Mouse (Mus musculus) testis, postnatal 14 days (tissue): ENCODE data around the gene Dhx40.
"Not testable (repeated sequence)": the region's sequence is repeated elsewhere in the genome, so short reads cannot be mapped to it uniquely, and the experiment has no call there.

Experiments
- DNase-seq: peaks from one replicate; pipeline ENCODE4 v3.0.0; 2021; ENCODE audit warnings: low spot score

Gene Dhx40

DNA sequence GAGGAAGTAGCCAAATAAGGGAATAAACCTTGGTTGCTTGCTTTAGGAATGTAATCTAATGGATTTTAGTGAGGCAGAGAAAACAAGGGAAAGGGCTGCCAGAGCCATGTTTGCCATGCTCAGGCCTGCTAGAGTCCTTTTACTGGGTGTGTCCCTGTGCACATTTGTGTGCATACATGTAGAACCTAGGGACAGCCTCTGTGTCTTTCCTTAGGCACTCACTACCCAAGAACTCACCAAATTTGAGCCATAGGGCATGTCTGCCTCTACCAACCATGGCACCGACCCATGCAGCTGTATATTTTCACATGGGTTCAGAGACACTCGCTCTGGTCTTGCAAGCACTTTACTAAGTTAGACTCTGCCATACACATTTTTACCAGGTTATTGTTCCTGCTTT lies 11.4 kb upstream of the Dhx40 start:
- DNase-seq = no peak

DNA sequence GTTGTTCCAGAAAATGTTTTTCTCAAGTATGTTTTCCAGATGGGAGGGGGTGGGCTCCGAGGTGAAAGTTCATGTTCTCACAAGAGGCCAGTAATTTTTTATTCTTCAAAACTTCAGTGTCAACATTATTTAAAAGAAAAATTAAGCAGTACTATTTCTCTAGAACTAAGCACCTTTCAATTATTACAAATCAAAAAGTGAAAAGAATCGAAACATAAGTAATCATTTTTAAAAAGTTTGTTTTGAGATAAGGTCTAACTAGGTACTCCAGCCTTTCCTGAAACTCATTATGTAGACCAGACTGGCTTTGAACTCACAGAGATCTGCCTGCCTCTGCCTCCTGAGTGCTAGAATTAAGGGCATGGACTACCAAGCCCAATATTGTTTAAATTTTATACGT lies 8.7 kb upstream of the Dhx40 start:
- DNase-seq = not testable (repeated sequence)

DNA sequence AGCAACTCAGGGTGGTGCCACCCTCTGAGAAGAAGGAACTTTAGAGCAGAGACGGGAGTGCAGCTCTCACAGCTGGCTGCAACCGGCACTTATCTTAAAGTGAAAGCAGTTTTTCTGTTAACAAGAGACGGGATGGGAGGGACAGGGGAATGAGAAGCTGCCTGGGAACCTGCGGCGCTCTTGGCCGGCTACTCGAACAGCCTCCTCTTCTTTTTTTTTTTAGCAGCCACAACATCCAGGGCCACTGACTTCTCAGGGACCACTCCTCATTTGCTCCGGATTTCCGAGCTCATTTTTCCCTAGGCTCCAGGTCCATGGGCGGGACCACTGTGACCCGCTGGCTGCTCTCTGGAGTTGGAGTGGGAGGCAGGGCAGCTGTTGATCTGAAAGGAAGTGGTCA lies 6.9 kb upstream of the Dhx40 start:
- not testable (repeated sequence) for DNase-seq

DNA sequence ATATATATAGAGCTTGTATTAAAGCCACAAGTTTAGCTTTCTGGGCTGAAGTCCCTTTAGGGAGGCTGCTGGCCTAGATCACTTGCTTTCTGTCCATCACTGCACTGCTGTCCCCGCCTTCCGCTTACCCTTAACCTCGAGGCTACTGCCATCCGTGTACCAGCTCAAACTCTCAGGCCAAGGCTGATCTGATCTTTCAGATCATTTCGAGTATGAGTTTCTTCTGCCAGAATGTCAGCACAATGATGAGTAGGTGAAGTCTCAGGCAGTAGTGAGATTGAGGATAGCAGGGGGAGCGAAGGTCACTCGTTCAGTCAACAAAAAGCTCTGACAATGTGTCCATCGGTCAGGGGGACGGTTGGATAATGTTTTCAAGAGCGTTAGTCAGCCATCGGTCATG lies 5.7 kb upstream of the Dhx40 start:
- DNase-seq = not testable (repeated sequence)

DNA sequence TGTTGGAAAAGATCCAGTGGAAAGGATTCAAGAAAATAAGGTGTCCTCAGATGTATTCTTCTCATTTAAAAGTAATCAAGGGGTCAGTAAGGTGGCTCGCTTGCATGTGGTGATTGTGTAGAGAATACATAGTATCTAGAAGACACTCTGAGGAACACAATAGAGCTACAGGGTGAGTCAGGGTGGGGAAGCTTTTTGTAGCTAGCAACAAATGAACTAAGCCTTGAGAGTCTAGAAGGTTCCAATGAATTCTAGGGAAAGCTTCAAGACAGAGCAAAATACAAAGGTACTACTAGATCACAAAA lies 3.7 kb upstream of the Dhx40 start:
- DNase-seq = no peak

DNA sequence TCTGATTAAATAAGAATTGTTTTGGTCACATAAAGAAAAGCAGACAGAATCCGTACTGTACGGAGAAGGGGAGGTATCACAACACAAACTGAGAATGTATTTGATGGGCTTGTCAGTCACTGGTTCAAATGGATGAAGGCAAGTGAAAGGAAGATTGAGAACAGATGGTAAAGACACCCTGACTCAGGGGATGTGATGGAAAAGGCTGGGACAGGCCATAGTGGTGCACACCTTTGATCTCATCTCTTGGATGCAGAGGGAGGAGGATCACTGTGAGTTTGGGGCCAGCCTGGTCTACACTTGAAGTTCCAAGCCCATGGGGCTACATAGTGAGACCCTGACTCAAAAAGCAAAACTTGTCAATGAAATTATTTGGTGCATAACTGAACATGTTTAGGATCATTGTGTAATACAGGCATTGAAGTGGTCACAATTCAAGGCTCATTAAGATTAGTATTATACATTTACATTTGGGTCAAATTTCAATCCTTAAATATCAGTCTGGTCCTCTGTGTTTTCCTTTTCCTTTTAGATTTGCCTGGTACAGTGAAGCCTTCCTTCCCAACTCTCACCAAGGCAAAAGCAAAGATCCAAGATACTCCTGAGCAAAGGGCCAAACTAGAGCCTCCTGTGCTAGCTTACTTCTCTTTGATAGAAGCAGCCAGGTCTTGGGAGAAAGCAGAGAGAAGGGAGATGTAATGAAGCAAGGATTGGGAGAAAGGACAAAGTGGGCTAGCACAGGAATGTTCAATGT lies 3.2 kb upstream of the Dhx40 start:
- no peak for DNase-seq

DNA sequence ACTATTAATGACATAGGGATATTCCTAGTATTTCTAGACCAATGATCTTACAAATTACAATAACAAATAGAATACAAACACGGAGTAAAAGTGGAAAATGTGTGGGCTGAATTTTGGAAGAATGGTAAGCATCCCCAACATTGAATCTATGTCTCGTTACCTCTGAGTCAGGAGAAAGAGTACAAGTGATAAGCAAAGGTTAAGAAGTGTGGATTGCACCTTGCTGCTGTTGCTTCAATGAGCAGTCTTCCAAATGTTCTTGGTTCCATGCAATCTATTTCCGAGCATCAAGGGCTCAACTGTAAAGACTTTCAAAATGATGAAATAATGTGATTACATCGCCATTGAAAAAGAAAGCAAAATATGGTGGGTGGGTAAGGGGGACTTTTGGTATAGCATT lies 2.3 kb upstream of the Dhx40 start:
- DNase-seq = no peak

DNA sequence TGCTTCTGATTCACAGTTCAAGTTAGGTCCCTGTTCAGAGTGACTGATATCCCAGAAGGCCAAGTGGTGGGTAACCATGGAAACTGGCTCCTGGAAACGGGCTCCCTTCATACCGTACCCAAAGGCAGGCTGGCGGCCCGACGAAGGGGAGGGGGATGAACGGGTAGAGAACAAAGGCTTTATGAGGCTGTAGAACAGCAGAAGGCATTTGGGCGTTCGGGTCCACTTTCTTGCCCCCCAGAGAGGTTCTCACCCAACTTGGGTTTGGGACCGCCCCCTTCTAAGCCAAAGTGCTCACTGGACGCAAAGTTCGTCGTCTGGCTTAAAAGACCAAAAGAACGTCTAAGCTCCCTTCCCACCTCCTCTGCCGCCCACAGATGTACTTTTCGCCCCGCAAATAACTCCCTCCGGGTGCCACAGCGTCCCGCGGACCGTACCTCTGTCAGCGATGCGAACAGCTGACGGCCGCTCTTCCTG lies 507 bp downstream of the Dhx40 start:
- peak; percentile 71 for DNase-seq

DNA sequence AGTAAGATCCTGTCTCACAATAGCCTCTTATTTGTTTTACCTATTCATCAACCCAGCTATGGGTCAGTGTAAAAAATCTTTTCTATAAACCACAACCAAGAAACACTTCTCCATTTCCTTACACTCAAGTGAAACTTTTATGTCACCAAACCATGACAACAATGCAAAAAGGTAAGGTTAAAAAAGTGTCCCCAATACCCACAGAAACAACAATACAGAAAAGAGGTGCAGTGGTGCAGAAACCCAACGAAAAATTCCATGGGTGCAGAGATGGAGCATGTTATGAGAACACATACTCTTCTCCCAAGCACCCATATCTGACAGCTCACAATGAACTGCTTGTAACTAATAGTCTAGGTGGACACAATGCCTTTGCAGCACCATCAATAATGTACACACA lies 13.4 kb downstream of the Dhx40 start:
- no peak for DNase-seq

DNA sequence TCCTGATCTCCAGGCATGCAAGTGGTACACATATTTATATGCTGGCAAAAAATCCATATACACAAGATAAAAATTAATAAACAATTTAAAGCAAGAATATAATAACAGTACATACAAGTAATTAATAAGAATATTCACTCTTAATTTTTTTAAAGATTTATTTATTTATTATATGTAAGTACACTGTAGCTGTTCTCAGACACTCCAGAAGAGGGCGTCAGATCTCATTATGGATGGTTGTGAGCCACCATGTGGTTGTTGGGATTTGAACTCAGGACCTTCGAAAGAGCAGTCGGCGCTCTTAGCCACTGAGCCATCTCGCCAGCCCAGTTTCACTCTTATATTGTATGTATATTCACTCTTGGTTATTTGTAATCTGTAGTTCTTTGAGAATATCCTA lies 20.1 kb downstream of the Dhx40 start:
- DNase-seq = not testable (repeated sequence)

DNA sequence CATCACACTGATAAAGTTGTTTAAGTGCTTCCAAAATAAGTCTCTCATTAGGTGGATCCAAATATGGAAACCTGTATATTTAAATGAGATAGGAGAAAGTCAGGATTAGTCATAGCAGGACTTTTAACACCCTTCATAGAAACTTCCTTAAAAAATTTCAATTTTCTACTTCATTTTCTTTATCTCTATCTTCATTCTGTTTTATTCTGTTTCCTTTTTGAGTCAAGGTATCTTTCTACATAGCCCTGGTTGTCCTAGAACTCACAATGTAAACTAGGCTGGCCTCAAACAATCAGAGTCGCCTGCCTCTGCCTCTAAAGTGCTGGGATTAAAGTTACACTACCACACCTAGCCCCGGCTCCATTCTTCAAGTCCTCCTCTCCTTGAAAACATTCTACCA lies 21.8 kb downstream of the Dhx40 start:
- DNase-seq = no peak

DNA sequence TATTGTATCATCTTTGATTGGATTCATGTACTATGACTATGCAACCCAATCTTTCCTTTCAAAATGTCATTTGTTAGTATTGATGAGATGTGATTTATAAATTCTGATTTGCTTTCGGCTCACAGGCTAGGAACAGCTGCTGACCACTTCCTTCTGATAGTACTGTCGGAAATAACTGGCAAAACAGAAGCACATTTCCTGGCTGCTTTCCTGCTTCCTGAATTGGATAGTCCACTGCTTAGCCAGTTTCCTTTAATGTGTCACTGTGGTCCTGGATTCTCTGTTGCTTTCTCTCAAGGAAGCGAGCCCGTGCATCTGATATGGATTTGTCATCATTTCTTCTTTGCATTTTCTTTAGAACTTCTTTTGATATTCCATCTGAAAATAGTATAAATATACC lies 37.7 kb downstream of the Dhx40 start:
- DNase-seq = no peak

DNA sequence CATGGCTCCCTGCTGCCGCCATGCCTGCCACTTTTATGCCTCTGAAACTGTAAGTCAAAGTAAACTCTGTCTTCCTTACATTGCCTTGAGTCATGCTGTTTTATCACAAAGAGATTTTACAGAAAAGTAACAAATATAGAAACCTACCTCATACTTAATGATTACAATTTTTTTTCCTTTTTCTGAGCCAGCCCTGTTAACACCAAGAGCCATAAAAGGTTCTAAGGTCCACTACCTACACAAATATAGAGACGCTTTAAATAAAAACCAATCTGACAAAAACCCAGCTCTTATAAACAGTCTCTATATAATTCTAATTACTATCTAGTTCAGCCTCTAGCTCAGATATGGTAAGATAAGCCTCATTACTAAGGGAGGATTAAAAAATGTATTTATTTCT lies 43.0 kb downstream of the Dhx40 start:
- DNase-seq = no peak

DNA sequence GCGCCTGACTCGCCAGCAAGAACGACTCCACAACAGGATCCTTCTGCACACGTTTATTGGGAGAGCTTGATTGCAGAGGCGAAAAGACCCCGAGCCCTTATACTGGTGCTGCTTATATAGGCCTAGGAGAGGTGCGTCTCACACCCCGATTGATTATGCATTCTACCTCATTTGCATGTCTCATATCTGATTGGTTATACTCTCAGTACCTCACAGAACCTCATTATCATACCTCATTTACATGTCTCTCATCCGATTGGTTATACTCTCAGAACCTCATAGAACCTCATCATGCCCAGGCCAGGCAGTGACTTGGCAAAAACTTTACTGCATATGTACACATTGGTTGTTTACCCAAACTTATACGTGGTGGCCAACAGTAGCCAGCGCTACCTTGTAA lies 44.4 kb downstream of the Dhx40 start:
- not testable (repeated sequence) for DNase-seq

DNA sequence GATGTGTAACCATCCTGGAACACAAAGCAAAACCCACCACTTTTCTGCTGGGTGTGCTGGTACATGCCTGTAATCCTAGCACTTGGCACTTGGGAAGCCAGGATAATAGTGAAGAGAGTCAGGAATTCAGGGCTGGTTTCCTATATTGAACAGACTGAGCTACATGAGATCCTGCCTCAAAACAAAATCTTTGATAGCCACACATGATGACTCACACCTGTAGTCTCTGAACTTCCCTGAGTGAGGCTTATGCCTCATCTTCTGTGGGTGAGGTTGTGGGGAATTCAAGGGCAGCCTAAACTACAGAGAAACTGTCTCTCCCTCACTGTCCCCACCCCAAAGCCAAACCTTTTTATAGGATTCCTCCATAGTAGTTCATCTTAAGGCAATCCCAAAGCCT lies 47.2 kb downstream of the Dhx40 start:
- DNase-seq = no peak

DNA sequence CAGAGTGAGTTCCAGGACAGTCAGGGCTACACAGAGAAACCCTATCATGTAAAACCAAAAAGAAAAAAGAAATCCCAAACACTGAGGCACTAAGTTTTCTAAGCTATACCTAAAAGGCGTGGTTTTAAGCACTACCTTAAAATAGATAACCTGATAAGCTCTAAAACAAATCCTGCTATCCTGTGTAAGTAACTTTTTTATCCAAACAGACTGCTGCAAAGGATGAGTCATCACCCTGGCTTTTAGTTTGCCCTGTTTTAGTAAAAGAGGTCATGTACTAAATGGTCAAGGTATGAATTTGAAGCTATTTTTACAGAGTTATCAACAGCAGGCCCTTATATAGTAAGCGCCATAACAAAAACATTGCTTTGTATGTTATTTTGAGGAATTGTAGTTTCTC lies 47.7 kb downstream of the Dhx40 start:
- no peak for DNase-seq

DNA sequence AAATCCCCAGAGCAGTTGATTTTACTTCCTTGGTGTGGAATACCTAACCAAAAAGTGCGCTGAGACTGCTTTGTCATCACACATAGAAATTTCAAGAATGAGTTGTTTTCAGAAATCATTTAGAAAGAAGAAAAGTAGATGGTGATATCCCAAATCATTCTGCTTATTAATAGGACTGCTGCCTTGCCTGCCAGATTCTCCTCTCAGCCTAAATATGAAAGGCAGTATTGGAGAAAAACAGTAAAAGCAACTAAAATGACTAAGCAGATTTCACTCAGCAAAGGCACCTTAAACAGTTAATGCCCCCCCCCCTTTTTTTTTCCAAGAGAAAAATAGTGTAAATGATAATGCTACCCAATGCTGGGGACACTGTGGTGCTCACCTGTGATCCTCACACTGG lies 48.3 kb downstream of the Dhx40 start:
- DNase-seq = no peak

DNA sequence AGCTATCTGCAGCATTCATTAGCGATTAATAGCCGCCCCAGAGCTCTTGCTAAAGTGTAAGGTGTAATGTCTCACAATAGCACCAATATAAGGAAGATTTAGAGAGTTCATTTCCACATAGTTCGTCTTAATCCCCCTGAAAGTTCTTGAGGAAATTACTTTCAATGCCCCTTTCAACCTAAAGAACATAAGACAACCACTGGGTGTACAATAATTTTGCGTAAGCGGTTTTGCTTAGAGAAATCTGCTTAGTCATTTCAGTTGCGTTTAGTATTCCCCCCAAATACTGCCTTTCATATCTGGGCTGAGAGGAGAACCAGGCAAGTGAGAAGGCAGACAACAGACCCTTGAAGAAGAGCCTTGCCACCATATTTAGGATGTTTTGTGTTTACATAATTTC lies 49.0 kb downstream of the Dhx40 start:
- DNase-seq = no peak

DNA sequence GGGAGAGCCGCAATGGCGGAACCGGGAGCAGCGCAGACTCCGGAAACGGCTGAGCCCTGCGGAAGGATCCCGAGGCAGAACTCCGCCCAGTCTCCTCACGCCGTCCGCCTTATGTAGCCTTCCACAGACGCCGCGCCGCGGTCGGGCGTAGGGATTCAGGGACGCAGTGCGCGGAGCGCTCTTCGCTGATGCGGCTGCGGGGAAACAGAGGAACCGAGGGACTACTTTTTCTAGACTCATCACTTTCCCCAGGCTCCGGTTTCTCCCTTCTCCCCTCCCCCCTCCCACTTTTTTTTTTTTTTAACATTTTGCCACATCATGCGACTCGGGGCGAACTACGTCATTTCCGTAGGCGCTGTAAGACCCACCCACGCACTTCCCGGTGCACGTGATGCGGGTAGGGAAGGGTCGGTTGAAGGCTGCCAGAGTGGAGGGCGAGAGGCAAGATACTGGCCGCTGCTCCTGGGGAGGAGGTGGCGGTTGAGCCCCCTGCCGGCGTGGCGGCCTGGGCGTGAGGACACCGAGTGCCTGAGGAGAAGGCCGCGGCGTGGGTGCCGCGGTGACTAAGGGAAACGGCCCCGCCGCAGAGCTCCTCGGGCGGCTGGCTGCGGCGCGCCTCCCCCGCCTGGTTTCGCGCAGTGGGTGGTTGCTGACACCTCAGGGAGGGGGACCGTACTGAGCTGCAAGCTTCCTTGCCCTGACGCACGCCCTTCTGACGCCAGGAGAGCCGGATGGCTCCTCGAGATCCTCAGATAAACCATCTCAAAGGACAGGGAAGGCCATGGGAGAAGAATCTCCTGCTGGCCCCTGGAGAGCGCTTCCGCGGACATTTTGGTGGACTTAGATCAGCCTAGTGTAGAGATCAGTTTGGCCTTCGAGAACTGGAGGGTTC lies 49.8 kb downstream of the Dhx40 start, which contains the start of gene Cltc:
TSS of gene Cltc (minus strand) at position 86 of the 892 bp plus-strand sequence.
- DNase-seq = peak; percentile 98

DNA sequence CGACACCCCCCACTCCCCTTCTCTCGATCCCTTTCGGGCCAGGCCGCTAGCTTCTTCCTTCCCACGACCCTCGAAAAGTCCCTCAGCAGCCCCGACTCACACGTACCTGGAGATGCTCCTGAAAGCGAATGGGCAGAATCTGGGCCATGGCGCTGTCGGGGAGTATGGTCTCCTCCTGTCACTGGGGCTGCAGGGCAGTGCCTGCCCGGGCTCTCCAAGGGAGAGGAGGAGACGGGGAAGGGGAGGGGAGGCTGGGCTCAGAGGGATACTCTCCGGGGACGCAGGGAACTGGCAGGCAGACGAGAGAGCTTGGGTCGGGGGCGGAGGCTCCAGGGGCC lies 50.4 kb downstream of the Dhx40 start:
- no peak for DNase-seq

DNA sequence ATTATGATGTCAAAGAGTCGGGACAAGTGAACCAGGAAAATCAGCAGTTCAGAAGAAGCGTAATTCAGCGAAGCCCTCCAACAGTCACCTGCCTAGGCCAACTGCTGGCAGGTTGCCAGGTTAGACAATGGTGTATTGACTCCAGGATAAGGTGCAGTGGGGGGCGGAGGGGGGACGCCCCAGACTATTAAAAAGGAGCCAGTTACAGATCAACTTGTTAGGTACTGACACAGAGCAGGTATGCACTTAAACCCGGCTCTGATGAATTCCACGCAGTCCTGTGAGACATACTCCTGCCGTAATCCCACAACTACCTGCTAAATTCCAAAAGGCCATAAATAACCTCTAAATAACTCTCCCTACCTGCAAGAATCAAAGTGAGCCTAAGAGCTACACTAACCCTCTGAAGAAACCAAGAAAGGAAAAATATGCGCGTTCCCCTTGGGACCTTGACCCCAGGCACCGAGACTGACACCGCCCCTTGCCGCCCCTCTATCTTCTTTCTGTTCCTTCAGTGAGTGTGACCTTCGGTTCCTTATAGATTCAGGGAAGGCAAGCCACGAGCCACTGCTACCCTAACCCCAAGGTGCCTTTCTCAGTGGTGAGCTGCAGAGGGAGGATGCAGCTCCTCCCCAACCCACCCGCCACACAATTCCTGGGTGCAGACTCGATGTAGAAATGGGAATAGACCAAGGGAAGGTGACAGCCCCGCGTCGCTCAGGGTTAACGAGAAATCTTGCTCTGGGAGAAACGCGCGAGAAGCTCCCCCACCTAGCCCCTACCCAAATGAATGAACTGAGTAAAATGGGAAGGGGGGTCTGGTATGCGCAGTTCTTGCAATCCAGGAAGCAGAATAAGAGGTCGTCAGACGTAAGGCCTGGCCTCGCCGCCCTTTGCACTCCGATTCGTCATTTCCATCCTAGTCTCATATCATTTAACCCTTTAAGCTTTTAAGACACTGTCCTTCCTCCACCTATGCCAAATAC lies 51.1 kb downstream of the Dhx40 start:
- peak; percentile 48 for DNase-seq

DNA sequence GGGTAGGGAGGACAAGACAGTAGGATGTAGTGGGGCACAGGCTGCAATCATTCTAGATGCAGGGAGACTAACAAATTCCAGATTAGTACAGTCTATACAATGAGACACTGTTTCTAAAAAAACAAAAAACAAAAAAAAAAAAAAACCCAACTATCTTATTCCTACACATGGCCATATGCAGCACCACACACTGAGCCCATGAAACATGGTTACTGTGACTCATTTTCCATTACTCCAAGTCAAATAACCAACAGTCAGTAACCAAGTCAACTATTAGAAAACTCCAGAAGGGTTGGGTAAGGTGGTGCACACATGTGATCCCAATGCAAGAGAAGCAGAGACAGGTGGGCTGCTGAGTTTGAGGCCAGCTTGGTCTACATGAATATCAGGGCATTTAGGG lies 55.1 kb downstream of the Dhx40 start:
- no peak for DNase-seq
